Mouse (Mus musculus) erythroblast, embryonic 14.5 days (primary cell): ENCODE data around the gene Vps13d. TPM values are rescaled to one million over a fixed set of nuclear protein-coding genes. Genes with fewer than 3 reads are reported as not detected.

Experiments used
- H3K27me3 ChIP-seq: 2 replicates; pipeline ENCODE4 v1.6.1; 2012; ENCODE audit warnings: inconsistent platforms; ENCODE audit not compliant: control insufficient read depth
- H3K36me3 ChIP-seq: 2 replicates; pipeline ENCODE4 v1.6.1; 2012; ENCODE audit warnings: mild to moderate bottlenecking, inconsistent platforms; ENCODE audit not compliant: control insufficient read depth
- H3K4me1 ChIP-seq: 2 replicates; pipeline ENCODE4 v1.6.1; 2012; ENCODE audit warnings: inconsistent platforms; ENCODE audit not compliant: control insufficient read depth
- H3K4me3 ChIP-seq: replicated peaks from 2 replicates; pipeline ENCODE3; 2012; ENCODE audit warnings: moderate library complexity, mild to moderate bottlenecking, inconsistent platforms
- H3K9me3 ChIP-seq: 2 replicates; pipeline ENCODE4 v1.6.1; 2012; ENCODE audit warnings: low read length, inconsistent platforms, mixed read lengths; ENCODE audit not compliant: control insufficient read depth
- GATA1 ChIP-seq: IDR thresholded peaks from 2 replicates; pipeline ENCODE4 v1.6.1; 2012; ENCODE audit warnings: low read length, inconsistent platforms, mixed read lengths
- TAL1 ChIP-seq: IDR thresholded peaks from 3 replicates; pipeline ENCODE4 v1.6.1; 2012; ENCODE audit warnings: low read length, inconsistent platforms, mixed read lengths
- polyA plus RNA-seq: library from polyadenylated mRNA; stranded (reverse); fragments of >175 nt; gene quantifications from 2 replicates; pipeline ENCODE4 v1.2.3, GENCODE M21; 2012

Vps13d gene
- polyA plus RNA-seq, 1 experiment: 0.69 TPM

DNA sequence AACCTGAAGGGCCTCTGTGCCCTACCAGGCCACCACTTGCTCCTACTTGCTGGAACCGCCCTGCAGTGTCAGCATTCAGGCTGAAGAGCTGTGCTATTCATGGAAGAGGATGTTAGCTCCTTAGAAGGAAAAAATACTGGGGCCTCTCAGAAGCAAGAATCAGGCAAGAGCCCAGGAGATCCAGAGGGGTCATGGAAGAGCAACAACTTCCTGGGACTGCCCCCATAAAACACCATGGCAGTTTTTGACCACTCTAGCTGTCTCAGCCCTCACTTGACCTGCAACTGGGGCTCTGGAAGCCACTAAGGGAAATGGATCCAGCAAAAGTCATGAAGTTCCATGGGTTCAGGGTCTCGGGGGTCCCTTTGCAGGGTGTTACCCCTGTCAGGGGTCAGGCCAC is 20.6 kb upstream of the Vps13d start:
- H3K4me3 ChIP-seq: no peak overlapping the region
- no peaks in the 10 kb centered on the region; the same call in 1 of the 2 replicates for H3K36me3 ChIP-seq
- H3K27me3 ChIP-seq: no peaks in the 10 kb centered on the region
- H3K9me3 ChIP-seq: no peaks in the 10 kb centered on the region
- no peak for TF ChIP-seq GATA1
- TF ChIP-seq TAL1: no peak
- H3K4me1 ChIP-seq: peaks cover 10% of the 10 kb centered on the region

DNA sequence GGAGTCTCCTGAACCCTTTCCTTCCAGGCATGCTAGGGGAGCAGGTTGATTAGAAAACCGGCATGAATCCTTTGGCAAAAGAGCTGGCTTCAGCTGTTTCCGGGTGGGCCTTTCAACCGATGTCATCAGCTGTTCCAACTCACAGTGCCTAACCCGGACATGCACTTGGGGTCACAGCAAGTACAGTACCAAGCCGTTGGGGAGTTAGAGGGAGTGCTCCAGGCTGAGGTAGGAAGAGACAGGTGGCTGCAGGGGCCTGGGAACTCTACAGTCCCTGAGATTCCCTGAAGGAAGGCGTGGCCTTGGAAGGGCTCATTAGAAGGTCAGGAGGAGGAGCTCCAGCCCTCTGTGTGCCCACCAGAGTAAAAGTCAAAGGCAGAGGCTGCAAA is 20.0 kb upstream of the Vps13d start:
- TF ChIP-seq TAL1 (no peak), GATA1 (no peak)
- no peaks in the 10 kb centered on the region; the same call in 1 of the 2 replicates for H3K36me3 ChIP-seq
- H3K4me3 ChIP-seq: no peak overlapping the region
- no peaks in the 10 kb centered on the region for H3K27me3 ChIP-seq
- peaks cover 10% of the 10 kb centered on the region for H3K4me1 ChIP-seq
- H3K9me3 ChIP-seq: no peaks in the 10 kb centered on the region

DNA sequence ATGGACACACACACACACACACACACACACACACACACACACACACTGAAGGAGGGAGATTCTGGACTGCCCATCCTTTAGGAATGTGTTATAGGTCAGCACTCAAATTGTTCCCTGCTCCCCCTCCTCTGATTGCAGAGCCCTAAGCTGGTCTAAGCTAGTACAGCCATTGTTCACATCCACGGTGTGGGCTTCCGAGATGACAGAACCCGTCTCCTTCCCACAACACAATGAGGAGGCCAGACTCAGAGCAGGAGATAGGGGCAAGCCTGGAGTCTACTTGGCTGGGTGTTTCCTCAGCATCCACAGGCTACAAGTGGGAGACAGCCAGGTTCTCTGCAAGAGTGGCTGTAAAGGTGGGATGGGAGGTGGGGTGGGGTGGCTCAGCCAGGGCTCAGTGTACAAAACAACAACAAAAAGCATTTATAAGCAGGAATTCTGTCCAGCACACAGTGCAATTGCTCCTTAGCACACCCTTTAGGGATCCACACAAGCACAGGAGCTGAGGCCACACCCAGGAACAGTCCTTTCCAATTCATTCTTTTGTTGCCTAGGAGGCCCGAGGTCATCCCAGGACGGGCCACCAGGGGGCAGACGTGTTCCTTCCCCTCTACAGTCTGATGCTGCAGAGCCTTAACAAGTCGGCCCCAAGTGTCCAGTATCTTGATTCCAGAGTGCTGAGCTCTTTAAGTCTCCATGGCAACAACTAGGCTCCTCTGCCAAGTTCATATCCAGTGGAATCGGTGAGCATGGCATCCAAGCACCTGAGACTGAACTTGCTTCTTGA is 19.4 kb upstream of the Vps13d start:
- no peaks in the 10 kb centered on the region; the same call in 1 of the 2 replicates for H3K36me3 ChIP-seq
- H3K9me3 ChIP-seq: no peaks in the 10 kb centered on the region
- H3K27me3 ChIP-seq: no peaks in the 10 kb centered on the region
- TF ChIP-seq GATA1 (no peak), TAL1 (no peak)
- H3K4me3 ChIP-seq: no peak overlapping the region
- peaks cover 10% of the 10 kb centered on the region for H3K4me1 ChIP-seq

DNA sequence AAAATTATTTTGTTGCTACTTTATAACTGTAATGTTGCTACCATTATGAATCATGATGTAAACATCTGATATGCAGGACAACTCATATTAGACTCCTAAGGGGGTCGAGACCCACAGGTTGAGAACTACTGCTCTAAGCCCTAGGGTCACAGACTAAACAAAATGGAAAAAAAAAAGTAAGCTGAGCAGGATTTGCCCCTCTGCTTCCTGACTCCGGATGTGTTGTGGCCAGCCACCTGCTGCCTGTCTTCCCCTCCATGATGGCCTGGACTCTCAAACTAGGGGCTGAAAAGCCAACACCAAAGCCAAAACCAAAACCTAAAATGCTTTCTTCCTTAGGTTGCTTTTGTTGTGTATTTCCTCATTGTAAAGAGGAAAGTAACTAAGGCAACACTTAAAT is 16.3 kb upstream of the Vps13d start:
- Histone ChIP-seq H3K9me3 (no peaks in the 10 kb centered on the region), H3K4me3 (no peak overlapping the region), H3K36me3 (no peaks in the 10 kb centered on the region; the same call in 1 of the 2 replicates), H3K4me1 (peaks cover 32% of the 10 kb centered on the region), H3K27me3 (no peaks in the 10 kb centered on the region)
- TF ChIP-seq GATA1 (no peak), TAL1 (no peak)

DNA sequence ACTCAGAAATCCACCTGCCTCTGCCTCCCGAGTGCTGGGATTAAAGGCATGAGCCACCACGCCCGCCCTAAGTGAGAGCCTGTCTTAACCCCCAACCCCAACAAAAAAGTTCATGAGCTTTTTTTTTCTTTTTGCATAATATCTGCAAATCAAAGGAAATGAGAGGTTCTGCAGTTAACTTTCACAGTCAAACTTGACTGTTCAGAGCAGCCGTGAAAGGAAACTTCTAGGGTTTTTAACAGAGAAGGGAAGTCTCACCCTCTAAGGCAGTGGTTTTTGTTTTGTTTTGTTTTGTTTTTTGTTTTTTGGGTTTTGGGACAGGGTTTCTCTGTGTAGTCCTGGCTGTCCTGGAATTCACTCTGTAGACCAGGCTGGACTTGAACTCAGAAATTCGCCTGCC is 15.8 kb upstream of the Vps13d start:
- H3K27me3 ChIP-seq: no peaks in the 10 kb centered on the region
- TF ChIP-seq TAL1 (no peak), GATA1 (no peak)
- H3K9me3 ChIP-seq: no peaks in the 10 kb centered on the region
- no peaks in the 10 kb centered on the region for H3K36me3 ChIP-seq
- no peak overlapping the region for H3K4me3 ChIP-seq
- H3K4me1 ChIP-seq: peaks cover 34% of the 10 kb centered on the region

DNA sequence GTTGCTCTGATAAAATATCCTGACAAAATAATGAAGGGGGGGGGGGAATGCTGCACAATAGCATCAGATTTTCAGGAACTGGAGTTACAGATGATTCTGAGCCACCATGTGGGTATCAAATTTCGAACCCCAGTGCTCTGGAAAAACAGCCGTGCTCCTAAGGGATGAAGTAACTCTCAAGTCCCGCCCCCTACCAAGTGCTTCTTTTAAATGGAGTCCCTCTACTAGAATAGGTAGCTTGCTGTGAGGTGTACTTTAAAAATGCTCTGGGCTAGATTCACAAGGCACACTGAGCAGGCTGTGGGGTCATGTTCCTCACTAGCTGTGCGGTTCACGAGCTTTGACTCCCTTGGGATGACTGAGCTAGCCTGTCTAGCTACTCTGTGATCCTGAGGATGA is 14.9 kb upstream of the Vps13d start:
- H3K36me3 ChIP-seq: no peaks in the 10 kb centered on the region
- H3K9me3 ChIP-seq: no peaks in the 10 kb centered on the region
- TF ChIP-seq TAL1 (no peak), GATA1 (no peak)
- H3K4me3 ChIP-seq: no peak overlapping the region
- peaks cover 37% of the 10 kb centered on the region for H3K4me1 ChIP-seq
- H3K27me3 ChIP-seq: no peaks in the 10 kb centered on the region

DNA sequence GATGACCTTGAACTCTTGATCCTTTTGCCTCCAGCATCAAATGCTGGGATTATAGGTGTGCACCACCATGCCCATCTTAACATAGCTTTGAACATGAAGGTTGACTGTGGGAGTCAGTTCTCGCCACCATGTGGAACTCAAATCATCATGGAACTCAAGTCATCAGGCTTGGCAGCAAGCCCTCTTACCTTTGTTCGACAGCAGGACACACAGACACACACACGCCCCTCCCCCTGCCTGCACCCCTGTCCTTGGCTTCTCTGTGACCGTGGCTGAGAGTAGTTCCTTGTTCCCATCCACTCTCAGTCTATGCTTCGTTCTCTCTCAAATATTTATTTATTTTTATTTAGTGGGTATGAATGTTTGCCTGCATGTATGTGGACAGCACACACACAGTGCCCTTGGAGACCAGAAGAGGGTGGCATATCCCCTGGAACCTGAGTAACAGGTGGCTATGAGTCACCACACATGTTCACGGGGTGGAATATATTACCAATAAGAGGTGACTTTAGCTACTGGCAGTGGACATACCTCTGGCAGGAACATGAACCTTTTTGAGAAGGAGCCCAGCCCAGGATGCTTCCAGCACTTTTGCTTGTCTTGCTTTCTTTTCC is 14.4 kb upstream of the Vps13d start:
- H3K36me3 ChIP-seq: no peaks in the 10 kb centered on the region
- no peaks in the 10 kb centered on the region for H3K9me3 ChIP-seq
- TF ChIP-seq TAL1 (no peak), GATA1 (no peak)
- H3K4me3 ChIP-seq: no peak overlapping the region
- H3K27me3 ChIP-seq: no peaks in the 10 kb centered on the region
- peaks cover 32% of the 10 kb centered on the region for H3K4me1 ChIP-seq

DNA sequence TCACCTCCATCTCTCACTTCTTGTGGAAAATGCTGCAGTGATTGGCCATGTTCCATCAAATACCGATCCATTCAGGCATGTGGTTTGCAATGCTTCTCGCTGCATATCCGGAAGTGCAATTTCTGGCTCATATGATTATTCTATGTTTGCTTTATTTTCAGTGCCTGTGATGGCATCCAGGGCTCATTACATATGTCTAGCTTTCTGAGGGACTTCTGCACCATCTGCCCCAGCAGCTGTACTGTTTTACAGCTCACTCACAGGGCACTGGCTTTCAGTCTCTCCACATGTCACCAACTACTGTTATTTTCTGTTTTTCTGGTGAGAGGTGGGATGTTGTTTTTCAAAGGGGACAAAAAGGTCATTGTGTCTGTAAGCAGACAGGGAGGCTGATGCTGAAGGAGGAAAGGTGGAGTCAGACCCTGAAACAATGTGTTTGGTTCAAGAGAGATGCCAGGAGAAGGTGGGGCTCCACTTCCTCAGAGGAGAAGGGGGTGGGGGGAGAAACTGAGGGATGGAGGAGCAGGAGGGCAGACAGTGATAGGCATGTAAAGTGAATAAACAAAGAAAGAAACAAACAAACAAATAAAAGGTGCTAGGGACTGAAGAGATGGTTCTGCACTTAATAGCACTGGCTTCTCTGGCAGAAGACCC is 13.0 kb upstream of the Vps13d start:
- TF ChIP-seq GATA1: no peak
- no peaks in the 10 kb centered on the region for H3K27me3 ChIP-seq
- no peak overlapping the region for H3K4me3 ChIP-seq
- H3K36me3 ChIP-seq: no peaks in the 10 kb centered on the region
- H3K4me1 ChIP-seq: peaks cover 32% of the 10 kb centered on the region
- no peaks in the 10 kb centered on the region for H3K9me3 ChIP-seq

DNA sequence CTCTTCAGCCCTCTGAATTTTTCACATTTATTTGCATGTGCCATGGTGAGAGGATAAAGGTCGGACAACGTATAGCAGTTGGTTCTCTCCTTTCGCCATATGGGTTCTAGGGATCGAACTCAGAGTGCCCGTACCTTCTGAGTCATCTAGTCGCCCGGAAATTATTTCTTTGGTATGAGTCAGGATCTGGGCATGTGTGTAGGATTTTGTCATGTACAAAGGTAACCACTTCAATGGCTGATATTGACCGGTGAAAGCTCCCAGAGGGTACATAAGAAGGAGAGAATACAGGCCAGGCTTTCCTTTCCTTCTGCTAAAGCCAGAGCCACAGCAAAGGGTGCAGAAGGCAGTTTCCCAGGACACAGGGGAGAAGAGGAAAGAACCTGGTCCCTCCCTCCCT is 10.0 kb upstream of the Vps13d start:
- Histone ChIP-seq H3K4me3 (no peak overlapping the region), H3K9me3 (no peaks in the 10 kb centered on the region), H3K27me3 (no peaks in the 10 kb centered on the region), H3K36me3 (no peaks in the 10 kb centered on the region), H3K4me1 (peaks cover 51% of the 10 kb centered on the region)
- no peak for TF ChIP-seq TAL1
- no peak for TF ChIP-seq GATA1
